Mouse (Mus musculus): ENCODE measurements around the gene Lef1. TPM values are rescaled to one million over a fixed set of nuclear protein-coding genes. Genes with fewer than 3 reads are reported as not detected.

Gene Lef1
- polyA plus RNA-seq, 1 experiment from 2014 or later: 15.6 TPM

DNA sequence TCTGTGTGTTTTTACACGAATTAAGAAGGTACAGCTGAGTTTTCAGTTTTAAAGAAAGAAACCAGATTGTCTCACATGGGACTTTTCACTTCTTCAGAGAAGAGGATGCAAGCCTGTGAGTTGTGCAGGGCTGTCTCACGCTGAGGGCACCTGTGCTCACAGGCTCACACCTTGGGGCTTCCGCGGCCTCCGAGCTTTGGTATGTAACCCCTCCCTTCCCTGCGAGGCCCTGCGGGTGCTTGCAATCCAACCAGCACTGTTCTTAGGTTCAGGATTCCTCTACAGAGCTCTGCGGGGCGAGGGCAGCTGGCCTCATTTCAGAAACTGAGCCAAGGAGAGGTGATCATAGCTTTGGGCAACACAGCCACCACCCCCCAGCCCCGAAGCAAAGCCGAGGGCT, 46.1 kb downstream of the Lef1 start:
- no peak overlapping the region for H3K4me3 ChIP-seq (ENCODE audit: low read depth, low read length)
- H3K4me2 ChIP-seq (ENCODE audit: low read length): no peak overlapping the region
- H3K27ac ChIP-seq (ENCODE audit: low read depth, low read length): no peak overlapping the region
- WGBS: 33% methylated on average over 11 of the region's 11 CpGs
- H3K27me3 ChIP-seq (replicated peaks; ENCODE audit: control insufficient read depth, insufficient read depth, low read length): no peaks in the 10 kb centered on the region
- no peaks in the 10 kb centered on the region for H3K36me3 ChIP-seq (ENCODE audit: control insufficient read depth, insufficient read depth, low read length)
- peaks cover 42% of the 10 kb centered on the region for H3K4me1 ChIP-seq (ENCODE audit: control insufficient read depth, insufficient read depth, low read length)
- ATAC-seq (no peak), DNase-seq (ENCODE audit: low spot score) (no peak)
- H3K9me3 ChIP-seq (replicated peaks; ENCODE audit: control insufficient read depth, low read length): no peaks in the 10 kb centered on the region
- no peak overlapping the region for H3K9ac ChIP-seq (ENCODE audit: low read length)

DNA sequence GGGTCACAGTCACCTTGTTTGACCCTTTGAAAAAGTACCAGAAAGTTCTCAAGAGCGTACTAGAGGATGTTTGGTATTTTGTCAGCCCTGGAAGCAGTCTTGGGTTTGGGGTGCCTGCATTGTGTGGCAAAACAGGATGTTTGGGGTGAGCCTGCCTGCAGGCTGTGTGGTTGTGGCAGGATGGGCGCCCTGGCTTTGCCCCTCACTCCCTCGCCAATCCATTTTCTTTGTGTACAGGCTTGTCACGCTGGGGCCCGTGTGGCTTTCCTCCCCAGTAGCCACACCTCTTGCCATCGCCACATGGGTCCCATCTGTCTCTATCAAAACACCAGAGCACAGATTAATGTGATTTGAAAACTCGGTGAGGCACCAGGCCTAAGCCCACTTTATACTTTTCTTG, 47.2 kb downstream of the Lef1 start:
- peak overlapping the region; percentile 29 for H3K27ac ChIP-seq (ENCODE audit: low read depth, low read length)
- ATAC-seq (peak; percentile 41; the same call in 1 of the 2 replicates), DNase-seq (ENCODE audit: low spot score) (no peak)
- peaks cover 42% of the 10 kb centered on the region for H3K4me1 ChIP-seq (ENCODE audit: control insufficient read depth, insufficient read depth, low read length)
- WGBS: 59% methylated on average over 7 of the region's 7 CpGs
- H3K36me3 ChIP-seq (ENCODE audit: control insufficient read depth, insufficient read depth, low read length): no peaks in the 10 kb centered on the region
- H3K4me2 ChIP-seq (ENCODE audit: low read length): no peak overlapping the region
- H3K4me3 ChIP-seq (ENCODE audit: low read depth, low read length): no peak overlapping the region
- no peaks in the 10 kb centered on the region for H3K27me3 ChIP-seq (replicated peaks; ENCODE audit: control insufficient read depth, insufficient read depth, low read length)
- no peak overlapping the region for H3K9ac ChIP-seq (ENCODE audit: low read length)
- H3K9me3 ChIP-seq (replicated peaks; ENCODE audit: control insufficient read depth, low read length): no peaks in the 10 kb centered on the region

- no peaks in the 10 kb centered on the region for H3K9me3 ChIP-seq (replicated peaks; ENCODE audit: control insufficient read depth, low read length)
- no peak overlapping the region for H3K4me3 ChIP-seq (ENCODE audit: low read depth, low read length)
- H3K9ac ChIP-seq (ENCODE audit: low read length): no peak overlapping the region
- no peaks in the 10 kb centered on the region for H3K36me3 ChIP-seq (ENCODE audit: control insufficient read depth, insufficient read depth, low read length)
- H3K4me2 ChIP-seq (ENCODE audit: low read length): no peak overlapping the region
- H3K27me3 ChIP-seq (replicated peaks; ENCODE audit: control insufficient read depth, insufficient read depth, low read length): no peaks in the 10 kb centered on the region
- H3K27ac ChIP-seq (ENCODE audit: low read depth, low read length): 0 out of 2 replicates have a peak overlapping the region, but pooled peaks have one; percentile 21
- WGBS: 17% methylated on average over 12 of the region's 12 CpGs
- ATAC-seq: no peak
- DNase-seq (ENCODE audit: low spot score): no peak
- H3K4me1 ChIP-seq (ENCODE audit: control insufficient read depth, insufficient read depth, low read length): peaks cover 42% of the 10 kb centered on the region
Observed at GRCm38 (mm10) chr3:131159204-131159760, 49.0 kb downstream of the Lef1 start.

DNA sequence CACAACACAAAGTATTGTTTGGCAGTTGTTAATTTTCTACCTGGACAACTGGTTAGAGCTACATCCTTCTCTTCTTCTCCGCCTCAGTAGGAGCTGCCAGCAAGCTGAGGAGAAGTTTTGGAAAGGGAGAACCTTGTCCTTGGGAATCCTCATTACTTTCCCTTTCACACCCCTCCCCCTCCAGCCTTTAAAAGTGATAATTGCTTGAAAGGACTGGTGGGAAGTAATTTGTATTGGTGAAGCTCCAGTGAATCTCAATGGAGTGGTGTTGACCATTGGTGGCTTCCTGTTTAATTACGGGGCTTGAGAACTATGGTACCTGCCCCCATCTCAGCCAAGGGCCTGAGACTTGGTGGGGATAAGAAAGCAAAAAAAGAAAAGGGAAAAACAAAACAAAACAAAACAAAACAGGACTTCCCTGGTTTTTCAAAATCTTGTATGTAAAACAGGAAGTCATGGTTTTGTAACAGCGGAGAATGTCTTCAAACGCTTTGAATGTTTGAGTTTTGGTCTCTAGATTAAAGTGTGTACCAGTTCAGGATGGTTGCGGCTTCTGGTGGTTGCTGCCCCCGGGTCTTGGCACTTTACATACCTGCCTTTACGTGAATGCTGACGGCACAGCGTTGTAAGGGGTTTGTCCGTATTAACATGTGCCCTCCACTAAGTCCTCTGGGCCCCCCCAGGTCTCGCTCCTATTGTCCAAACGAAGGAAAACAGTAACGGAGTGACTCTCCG, 49.8 kb downstream of the Lef1 start:
- Histone ChIP-seq H3K27ac (ENCODE audit: low read depth, low read length) (0 out of 2 replicates have a peak overlapping the region, but pooled peaks have one; percentile 21), H3K4me2 (ENCODE audit: low read length) (no peak overlapping the region), H3K27me3 (replicated peaks; ENCODE audit: control insufficient read depth, insufficient read depth, low read length) (no peaks in the 10 kb centered on the region), H3K4me1 (ENCODE audit: control insufficient read depth, insufficient read depth, low read length) (peaks cover 42% of the 10 kb centered on the region), H3K36me3 (ENCODE audit: control insufficient read depth, insufficient read depth, low read length) (no peaks in the 10 kb centered on the region), H3K9me3 (replicated peaks; ENCODE audit: control insufficient read depth, low read length) (no peaks in the 10 kb centered on the region), H3K4me3 (ENCODE audit: low read depth, low read length) (no peak overlapping the region), H3K9ac (ENCODE audit: low read length) (no peak overlapping the region)
- WGBS: 21% methylated on average over 14 of the region's 14 CpGs
- peak; percentile 60 for DNase-seq (ENCODE audit: low spot score)
- ATAC-seq: no peak

GRCm38 (mm10) chr3:131160921-131161320, 50.6 kb downstream of the Lef1 start:
- ATAC-seq: peak; percentile 18
- Histone ChIP-seq H3K4me3 (ENCODE audit: low read depth, low read length) (no peak overlapping the region), H3K36me3 (ENCODE audit: control insufficient read depth, insufficient read depth, low read length) (no peaks in the 10 kb centered on the region), H3K9me3 (replicated peaks; ENCODE audit: control insufficient read depth, low read length) (no peaks in the 10 kb centered on the region), H3K4me1 (ENCODE audit: control insufficient read depth, insufficient read depth, low read length) (peaks cover 37% of the 10 kb centered on the region), H3K9ac (ENCODE audit: low read length) (no peak overlapping the region), H3K27me3 (replicated peaks; ENCODE audit: control insufficient read depth, insufficient read depth, low read length) (no peaks in the 10 kb centered on the region), H3K27ac (ENCODE audit: low read depth, low read length) (no peak overlapping the region), H3K4me2 (ENCODE audit: low read length) (no peak overlapping the region)
- DNase-seq (ENCODE audit: low spot score): no peak
- WGBS: 25% methylated on average over 7 of the region's 7 CpGs

DNA sequence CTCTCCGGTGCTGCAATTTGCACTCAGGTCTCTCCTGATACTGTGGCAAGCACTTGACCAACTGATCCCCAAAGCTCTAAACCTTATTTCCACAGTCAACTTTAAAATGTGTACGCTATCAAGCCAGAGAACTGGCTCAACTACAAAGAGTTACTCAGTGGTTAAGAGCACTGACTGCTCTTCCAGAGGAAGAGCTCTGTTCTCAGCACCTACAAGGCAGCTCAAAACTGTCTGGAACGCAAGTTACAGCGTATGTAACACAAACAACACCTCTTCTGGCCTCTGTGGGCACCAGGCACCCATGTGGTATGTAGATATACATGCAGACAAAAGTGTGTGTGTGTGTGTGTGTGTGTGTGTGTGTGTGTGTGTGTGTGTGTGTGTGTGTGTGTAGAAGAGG, 57.5 kb downstream of the Lef1 start:
- no peak overlapping the region for H3K4me2 ChIP-seq (ENCODE audit: low read length)
- no peak overlapping the region for H3K27ac ChIP-seq (ENCODE audit: low read depth, low read length)
- H3K4me3 ChIP-seq (ENCODE audit: low read depth, low read length): no peak overlapping the region
- no peaks in the 10 kb centered on the region for H3K27me3 ChIP-seq (replicated peaks; ENCODE audit: control insufficient read depth, insufficient read depth, low read length)
- no peak overlapping the region for H3K9ac ChIP-seq (ENCODE audit: low read length)
- H3K4me1 ChIP-seq (ENCODE audit: control insufficient read depth, insufficient read depth, low read length): no peaks in the 10 kb centered on the region
- no peaks in the 10 kb centered on the region for H3K9me3 ChIP-seq (replicated peaks; ENCODE audit: control insufficient read depth, low read length)
- DNase-seq (ENCODE audit: low spot score): no peak
- no peak for ATAC-seq
- H3K36me3 ChIP-seq (ENCODE audit: control insufficient read depth, insufficient read depth, low read length): no peaks in the 10 kb centered on the region
- 95% methylated on average over 4 of the region's 4 CpGs for WGBS

GRCm38 (mm10) chr3:131169161-131169560, 58.9 kb downstream of the Lef1 start:
- H3K27ac ChIP-seq (ENCODE audit: low read depth, low read length): no peak overlapping the region
- no peaks in the 10 kb centered on the region for H3K4me1 ChIP-seq (ENCODE audit: control insufficient read depth, insufficient read depth, low read length)
- no peaks in the 10 kb centered on the region for H3K9me3 ChIP-seq (replicated peaks; ENCODE audit: control insufficient read depth, low read length)
- no peak for DNase-seq (ENCODE audit: low spot score)
- no peak overlapping the region for H3K4me2 ChIP-seq (ENCODE audit: low read length)
- no peak overlapping the region for H3K4me3 ChIP-seq (ENCODE audit: low read depth, low read length)
- H3K27me3 ChIP-seq (replicated peaks; ENCODE audit: control insufficient read depth, insufficient read depth, low read length): no peaks in the 10 kb centered on the region
- WGBS: 97% methylated on average over 6 of the region's 6 CpGs
- no peak overlapping the region for H3K9ac ChIP-seq (ENCODE audit: low read length)
- no peaks in the 10 kb centered on the region for H3K36me3 ChIP-seq (ENCODE audit: control insufficient read depth, insufficient read depth, low read length)
- no peak for ATAC-seq

GRCm38 (mm10) chr3:131170099-131170643, 59.9 kb downstream of the Lef1 start:
- H3K9ac ChIP-seq (ENCODE audit: low read length): no peak overlapping the region
- DNase-seq (ENCODE audit: low spot score): no peak
- ATAC-seq: no peak

More at GRCm38 (mm10) chr3:131170099-131170643, 59.9 kb downstream of the Lef1 start:
- H3K36me3 ChIP-seq (ENCODE audit: control insufficient read depth, insufficient read depth, low read length): no peaks in the 10 kb centered on the region
- no peak overlapping the region for H3K27ac ChIP-seq (ENCODE audit: low read depth, low read length)
- no peaks in the 10 kb centered on the region for H3K4me1 ChIP-seq (ENCODE audit: control insufficient read depth, insufficient read depth, low read length)
- no peaks in the 10 kb centered on the region for H3K9me3 ChIP-seq (replicated peaks; ENCODE audit: control insufficient read depth, low read length)
- no peak overlapping the region for H3K4me2 ChIP-seq (ENCODE audit: low read length)
- H3K4me3 ChIP-seq (ENCODE audit: low read depth, low read length): no peak overlapping the region
- WGBS: 87% methylated on average over 6 of the region's 6 CpGs
- no peaks in the 10 kb centered on the region for H3K27me3 ChIP-seq (replicated peaks; ENCODE audit: control insufficient read depth, insufficient read depth, low read length)

Data from forebrain, embryonic 14.5 days (tissue).